Mouse (Mus musculus): ENCODE results near the gene Ube2o. TPM values are rescaled to one million over a fixed set of nuclear protein-coding genes. Genes with fewer than 3 reads are reported as not detected.

The Ube2o gene
- total and polyA plus RNA-seq, 2 experiments from 2014 or later, result 5.2 to 34.8 TPM

DNA sequence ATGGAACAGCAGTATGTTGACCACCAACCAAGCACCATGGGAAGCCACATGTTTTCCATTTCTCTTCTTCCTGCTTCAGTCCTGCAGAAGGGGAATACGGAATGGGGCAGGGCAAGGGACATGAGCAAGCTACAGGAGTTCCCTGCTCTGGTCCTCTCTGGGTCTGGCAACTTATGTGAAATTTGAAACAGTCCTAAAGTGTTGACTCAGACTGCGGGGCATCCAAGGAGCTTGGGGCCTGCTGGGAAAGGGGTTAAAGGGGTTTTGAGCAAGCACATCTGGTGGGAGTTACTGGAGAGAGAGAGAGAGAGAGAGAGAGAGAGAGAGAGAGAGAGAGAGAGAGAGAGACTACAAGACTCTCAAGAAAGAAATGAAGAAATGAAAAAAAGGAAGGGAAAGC, 72.6 kb downstream of the Ube2o start:
- Histone ChIP-seq H3K27ac (ENCODE audit: low read depth) (no peak overlapping the region), H3K36me3 (replicated peaks; ENCODE audit: control insufficient read depth, insufficient read depth, low read length) (no peaks in the 10 kb centered on the region), H3K4me1 (ENCODE audit: control insufficient read depth, insufficient read depth) (no peaks in the 10 kb centered on the region), H3K9ac (replicated peaks; ENCODE audit: low read depth, low read length) (no peak overlapping the region), H3K4me3 (ENCODE audit: low read depth, low read length) (no peak overlapping the region), H3K4me2 (ENCODE audit: low read depth, low read length) (no peak overlapping the region), H3K9me3 (replicated peaks; ENCODE audit: control insufficient read depth, low read length) (no peaks in the 10 kb centered on the region), H3K27me3 (ENCODE audit: control insufficient read depth, insufficient read depth, low read length) (no peaks in the 10 kb centered on the region)
- DNase-seq (ENCODE audit: low spot score) (no peak), ATAC-seq (ENCODE audit: insufficient read depth, low read depth) (no peak)
- 77% methylated on average over 2 of the region's 2 CpGs for WGBS
- TF ChIP-seq EP300 (IDR thresholded peaks at IDR 0.05; ENCODE audit: low read depth) (no peak), CTCF (IDR thresholded peaks at IDR 0.05; ENCODE audit: low read depth) (no peak)

DNA sequence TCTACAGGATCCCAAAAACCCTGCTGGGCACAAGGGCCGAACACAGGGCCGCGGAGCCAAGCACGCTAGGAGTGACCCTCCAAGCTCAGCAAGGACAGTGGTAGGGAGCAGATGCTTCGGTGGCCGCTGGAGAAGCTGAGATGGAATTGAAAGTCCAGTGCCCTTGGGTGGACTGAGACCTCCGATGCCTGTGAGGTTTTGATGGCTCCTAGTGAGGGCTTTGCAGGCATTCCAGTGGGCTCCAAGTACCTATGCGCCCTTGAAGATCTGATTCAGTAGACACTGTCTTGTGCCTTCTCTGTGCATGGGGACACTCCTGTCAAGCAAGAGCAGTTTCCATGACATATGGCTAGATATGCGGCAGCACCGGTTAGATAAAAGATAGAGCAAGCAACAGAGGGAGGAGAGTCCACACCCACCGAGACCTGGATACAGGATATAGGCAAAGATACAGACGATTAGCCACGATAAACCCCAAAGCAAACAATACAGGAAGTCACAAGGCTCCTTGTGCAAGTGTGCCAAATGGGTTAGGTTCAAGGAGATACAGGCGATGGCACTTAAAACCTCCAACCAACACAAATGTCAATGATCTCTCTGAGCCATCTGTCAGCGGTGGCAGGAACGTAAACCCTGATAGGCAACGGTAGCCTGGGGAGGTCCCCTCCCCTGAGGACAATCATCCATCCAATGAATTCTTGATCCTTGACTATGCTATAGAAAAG, 74.9 kb downstream of the Ube2o start:
- H3K9me3 ChIP-seq (replicated peaks; ENCODE audit: control insufficient read depth, low read length), result no peaks in the 10 kb centered on the region
- no peak overlapping the region for H3K4me3 ChIP-seq (ENCODE audit: low read depth, low read length)
- no peak for DNase-seq (ENCODE audit: low spot score)
- H3K4me1 ChIP-seq (ENCODE audit: control insufficient read depth, insufficient read depth), result no peaks in the 10 kb centered on the region
- no peaks in the 10 kb centered on the region for H3K36me3 ChIP-seq (replicated peaks; ENCODE audit: control insufficient read depth, insufficient read depth, low read length)
- no peak overlapping the region for H3K4me2 ChIP-seq (ENCODE audit: low read depth, low read length)
- TF ChIP-seq EP300 (IDR thresholded peaks at IDR 0.05; ENCODE audit: low read depth) (no peak), CTCF (IDR thresholded peaks at IDR 0.05; ENCODE audit: low read depth) (no peak)
- no peaks in the 10 kb centered on the region for H3K27me3 ChIP-seq (ENCODE audit: control insufficient read depth, insufficient read depth, low read length)
- WGBS, result 76% methylated on average over 17 of the region's 17 CpGs
- no peak for ATAC-seq (ENCODE audit: insufficient read depth, low read depth)
- no peak overlapping the region for H3K9ac ChIP-seq (replicated peaks; ENCODE audit: low read depth, low read length)
- H3K27ac ChIP-seq (ENCODE audit: low read depth), result no peak overlapping the region

DNA sequence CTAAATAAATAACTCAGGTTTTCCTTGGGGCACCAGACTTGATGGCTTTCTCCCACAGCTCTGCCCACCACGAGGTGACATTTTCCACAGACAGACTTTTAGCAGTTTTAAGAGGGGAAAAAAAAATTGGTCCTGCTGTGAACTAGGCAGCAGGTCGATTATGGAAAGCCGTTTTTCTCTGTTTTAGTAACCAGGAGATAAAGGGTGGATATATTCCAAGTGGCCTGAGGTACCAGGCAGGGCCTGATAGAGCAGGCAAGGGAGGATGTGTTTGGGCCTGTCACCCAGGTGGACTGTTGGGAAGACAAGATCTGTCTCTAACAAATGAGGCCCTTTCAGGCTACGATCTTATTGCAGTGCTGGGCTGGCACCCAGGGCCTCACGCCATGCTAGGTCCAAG, 75.7 kb downstream of the Ube2o start:
- H3K4me1 ChIP-seq (ENCODE audit: control insufficient read depth, insufficient read depth), result no peaks in the 10 kb centered on the region
- H3K9me3 ChIP-seq (replicated peaks; ENCODE audit: control insufficient read depth, low read length), result no peaks in the 10 kb centered on the region
- WGBS, result 71% methylated on average over 5 of the region's 5 CpGs
- no peak for TF ChIP-seq CTCF (IDR thresholded peaks at IDR 0.05; ENCODE audit: low read depth)
- no peak for TF ChIP-seq EP300 (IDR thresholded peaks at IDR 0.05; ENCODE audit: low read depth)
- H3K36me3 ChIP-seq (replicated peaks; ENCODE audit: control insufficient read depth, insufficient read depth, low read length), result no peaks in the 10 kb centered on the region
- H3K9ac ChIP-seq (replicated peaks; ENCODE audit: low read depth, low read length), result no peak overlapping the region
- no peak overlapping the region for H3K4me3 ChIP-seq (ENCODE audit: low read depth, low read length)
- ATAC-seq (ENCODE audit: insufficient read depth, low read depth) (no peak), DNase-seq (ENCODE audit: low spot score) (no peak)
- H3K4me2 ChIP-seq (ENCODE audit: low read depth, low read length), result no peak overlapping the region
- H3K27ac ChIP-seq (ENCODE audit: low read depth), result no peak overlapping the region
- H3K27me3 ChIP-seq (ENCODE audit: control insufficient read depth, insufficient read depth, low read length), result no peaks in the 10 kb centered on the region

DNA sequence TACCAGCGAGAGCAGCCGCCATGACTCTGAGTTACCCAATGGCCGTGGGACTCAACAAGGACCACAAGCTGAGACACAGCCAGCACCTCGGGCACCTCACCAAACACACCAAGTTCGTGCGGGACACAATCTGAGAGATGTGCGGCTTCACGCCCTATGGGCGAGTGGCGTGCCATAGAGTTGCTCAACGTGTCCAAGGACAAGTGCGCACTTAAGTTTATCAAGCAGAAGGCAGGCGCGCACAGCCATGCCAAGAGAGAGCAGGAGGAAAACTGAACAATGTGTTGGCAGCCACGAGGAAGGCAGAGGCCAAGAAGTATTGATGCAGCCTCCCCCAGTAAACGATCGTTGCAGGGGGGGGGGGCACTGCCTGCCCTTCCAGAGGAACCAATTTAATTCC, 76.7 kb downstream of the Ube2o start:
- no peaks in the 10 kb centered on the region for H3K9me3 ChIP-seq (replicated peaks; ENCODE audit: control insufficient read depth, low read length)
- no peak overlapping the region for H3K4me2 ChIP-seq (ENCODE audit: low read depth, low read length)
- WGBS, result 58% methylated on average over 17 of the region's 17 CpGs
- no peak overlapping the region for H3K9ac ChIP-seq (replicated peaks; ENCODE audit: low read depth, low read length)
- H3K4me3 ChIP-seq (ENCODE audit: low read depth, low read length), result no peak overlapping the region
- H3K27ac ChIP-seq (ENCODE audit: low read depth), result no peak overlapping the region
- H3K4me1 ChIP-seq (ENCODE audit: control insufficient read depth, insufficient read depth), result no peaks in the 10 kb centered on the region
- no peaks in the 10 kb centered on the region for H3K27me3 ChIP-seq (ENCODE audit: control insufficient read depth, insufficient read depth, low read length)
- H3K36me3 ChIP-seq (replicated peaks; ENCODE audit: control insufficient read depth, insufficient read depth, low read length), result no peaks in the 10 kb centered on the region
- peak; percentile 12 for DNase-seq (ENCODE audit: low spot score)
- ATAC-seq (ENCODE audit: insufficient read depth, low read depth), result peak; percentile 32; the same call in 1 of the 2 replicates
- TF ChIP-seq EP300 (IDR thresholded peaks at IDR 0.05; ENCODE audit: low read depth), result no peak
- no peak for TF ChIP-seq CTCF (IDR thresholded peaks at IDR 0.05; ENCODE audit: low read depth)

DNA sequence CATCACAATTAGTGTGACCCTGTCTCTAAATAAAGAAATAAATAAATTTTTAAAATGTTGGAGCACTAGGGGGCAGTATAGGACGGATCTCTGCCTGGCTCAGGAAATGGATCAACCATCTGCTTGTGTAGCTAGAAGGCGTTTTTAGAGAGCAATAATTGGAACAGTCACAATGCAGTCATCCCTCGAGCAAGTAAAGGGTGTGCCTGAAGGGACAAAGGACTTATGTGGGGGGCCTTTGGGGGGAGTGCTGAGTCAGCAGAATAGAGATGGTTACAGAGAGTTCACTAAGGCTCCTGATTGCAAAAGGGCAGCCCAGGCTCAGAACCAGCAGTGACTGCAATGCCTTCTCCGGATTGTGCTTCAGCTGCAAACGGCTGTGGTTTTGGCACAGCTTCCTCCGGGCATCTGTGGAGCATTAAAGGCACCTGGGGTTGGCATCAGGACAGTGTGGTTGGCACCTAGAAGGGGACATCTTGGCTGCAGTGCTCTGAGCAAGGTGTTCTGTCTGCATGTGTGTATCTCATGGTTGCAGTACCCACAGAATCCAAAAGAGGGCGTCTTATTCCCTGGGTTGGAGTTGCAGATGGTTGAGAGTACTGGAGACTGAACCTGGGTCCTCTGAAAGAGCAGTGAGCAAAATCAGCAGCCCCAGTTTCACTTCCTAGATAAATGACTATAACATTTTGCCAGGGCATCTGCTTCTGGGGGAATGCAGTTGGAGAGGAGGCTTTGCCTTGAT, 80.1 kb downstream of the Ube2o start:
- ATAC-seq (ENCODE audit: insufficient read depth, low read depth) (peak; percentile 57; the same call in 1 of the 2 replicates), DNase-seq (ENCODE audit: low spot score) (peak; percentile 73)
- H3K9me3 ChIP-seq (replicated peaks; ENCODE audit: control insufficient read depth, low read length), result no peaks in the 10 kb centered on the region
- TF ChIP-seq CTCF (IDR thresholded peaks at IDR 0.05; ENCODE audit: low read depth) (peak; percentile 73), EP300 (IDR thresholded peaks at IDR 0.05; ENCODE audit: low read depth) (no peak)
- peaks cover 3% of the 10 kb centered on the region; the same call in 1 of the 2 replicates for H3K4me1 ChIP-seq (ENCODE audit: control insufficient read depth, insufficient read depth)
- no peaks in the 10 kb centered on the region for H3K36me3 ChIP-seq (replicated peaks; ENCODE audit: control insufficient read depth, insufficient read depth, low read length)
- no peak overlapping the region for H3K4me2 ChIP-seq (ENCODE audit: low read depth, low read length)
- no peak overlapping the region for H3K4me3 ChIP-seq (ENCODE audit: low read depth, low read length)
- WGBS, result 21% methylated on average over 7 of the region's 7 CpGs
- no peaks in the 10 kb centered on the region for H3K27me3 ChIP-seq (ENCODE audit: control insufficient read depth, insufficient read depth, low read length)
- no peak overlapping the region for H3K27ac ChIP-seq (ENCODE audit: low read depth)
- no peak overlapping the region for H3K9ac ChIP-seq (replicated peaks; ENCODE audit: low read depth, low read length)

All from heart, postnatal 0 days (tissue).